Mouse (Mus musculus) stomach, postnatal 0 days (tissue): Measurements from ENCODE around the gene Tmem185b. TPM values are rescaled to one million over a fixed set of nuclear protein-coding genes. Genes with fewer than 3 reads are reported as not detected.

Experiments
- ATAC-seq: fragments of 200-750 bp; cut with Nextera tagmentation; 2 replicates; pipeline ENCODE4 v1.8.0; 2017; ENCODE audit not compliant: low FRiP score, low TSS enrichment
- DNase-seq: peaks from one replicate; pipeline ENCODE4 v3.0.0-alpha.2; 2016; ENCODE audit warnings: low spot score
- H3K27ac ChIP-seq: fragments of 300-500 bp; sonication (generic); replicated peaks from 2 replicates; pipeline ENCODE4 v1.5.1; 2014; ENCODE audit warnings: mild to moderate bottlenecking, control low read depth
- H3K27me3 ChIP-seq: fragments of 300-500 bp; sonication (generic); 2 replicates; pipeline ENCODE4 v1.6.1; 2014; ENCODE audit warnings: low read length; ENCODE audit not compliant: control insufficient read depth, insufficient read depth
- H3K36me3 ChIP-seq: fragments of 300-500 bp; sonication (generic); 2 replicates; pipeline ENCODE4 v1.6.1; 2014; ENCODE audit warnings: low read length, mixed read lengths; ENCODE audit not compliant: control insufficient read depth, insufficient read depth
- H3K4me1 ChIP-seq: fragments of 300-500 bp; sonication (generic); replicated peaks from 2 replicates; pipeline ENCODE4 v1.6.1; 2014; ENCODE audit warnings: antibody characterized with exemption; ENCODE audit not compliant: control insufficient read depth, insufficient read depth
- H3K4me2 ChIP-seq: fragments of 300-500 bp; sonication (generic); replicated peaks from 2 replicates; pipeline ENCODE4 v1.6.1; 2014; ENCODE audit warnings: low read depth, mild to moderate bottlenecking, control low read depth, moderate library complexity
- H3K4me3 ChIP-seq: fragments of 300-500 bp; sonication (generic); 2 replicates; pipeline ENCODE4 v1.5.1; 2014; ENCODE audit warnings: low read depth, low read length, control low read depth
- H3K9ac ChIP-seq: fragments of 300-500 bp; sonication (generic); 2 replicates; pipeline ENCODE4 v1.6.1; 2014; ENCODE audit warnings: mild to moderate bottlenecking, low read length, control low read depth, mixed read lengths
- H3K9me3 ChIP-seq: fragments of 300-500 bp; sonication (generic); 2 replicates; pipeline ENCODE4 v1.6.1; 2016; ENCODE audit warnings: low read length; ENCODE audit not compliant: control insufficient read depth
- CTCF ChIP-seq: IDR thresholded peaks from 2 replicates; pipeline ENCODE4 v1.5.1; 2016; ENCODE audit warnings: antibody characterized with exemption, low read depth, mild to moderate bottlenecking, moderate library complexity
- EP300 ChIP-seq: optimal IDR thresholded peaks from 2 replicates; pipeline ENCODE3; 2016; ENCODE audit warnings: antibody characterized with exemption
- WGBS: fragments of 180-500 bp; shearing (Covaris S2); extraction: QIAGEN DNeasy Blood & Tissue Kit; methylation state at CpG from one replicate; pipeline ENCODE4 v1.1.7; 2014; 5-methylcytosine and 5-hydroxymethylcytosine counted together
- polyA plus RNA-seq: library from polyadenylated mRNA; unstranded; fragments of >200 nt; fragmentation: Nextera tagmentation; extraction: Ambion mirVana; gene quantifications from 2 replicates; pipeline ENCODE4 v1.2.1, GENCODE M21; 2015

The Tmem185b gene
- polyA plus RNA-seq, 1 experiment from 2014 or later, result 12.6 TPM

GRCm38 (mm10) chr1:119549327-119549689 is 23.3 kb downstream of the Tmem185b start:
- Histone ChIP-seq H3K4me1 (no peaks in the 10 kb centered on the region), H3K36me3 (no peaks in the 10 kb centered on the region), H3K27me3 (no peaks in the 10 kb centered on the region), H3K9me3 (no peaks in the 10 kb centered on the region), H3K4me2 (no peak overlapping the region), H3K9ac (no peak overlapping the region), H3K4me3 (no peak overlapping the region), H3K27ac (no peak overlapping the region)
- DNase-seq (peak; percentile 52), ATAC-seq (0 out of 2 replicates have a peak, but pooled peaks have one; percentile 69)
- WGBS, result 73% methylated on average over 7 of the region's 7 CpGs
- TF ChIP-seq CTCF (no peak), EP300 (no peak)

- no peak overlapping the region for H3K4me3 ChIP-seq
- H3K9ac ChIP-seq, result no peak overlapping the region
- no peaks in the 10 kb centered on the region for H3K4me1 ChIP-seq
- H3K27me3 ChIP-seq, result no peaks in the 10 kb centered on the region
- no peak overlapping the region for H3K4me2 ChIP-seq
- H3K9me3 ChIP-seq, result no peaks in the 10 kb centered on the region
- ATAC-seq, result no peak
- TF ChIP-seq CTCF, result no peak
- TF ChIP-seq EP300, result no peak
- 93% methylated on average over 2 of the region's 2 CpGs for WGBS
- no peaks in the 10 kb centered on the region for H3K36me3 ChIP-seq
- DNase-seq, result no peak
- H3K27ac ChIP-seq, result no peak overlapping the region
These were observed 24.1 kb downstream of the Tmem185b start for GRCm38 (mm10) chr1:119550064-119550463.

GRCm38 (mm10) chr1:119551651-119552050 is 25.7 kb downstream of the Tmem185b start:
- Histone ChIP-seq H3K36me3 (no peaks in the 10 kb centered on the region), H3K4me2 (no peak overlapping the region), H3K27me3 (no peaks in the 10 kb centered on the region), H3K4me3 (no peak overlapping the region), H3K9ac (no peak overlapping the region), H3K9me3 (no peaks in the 10 kb centered on the region), H3K27ac (no peak overlapping the region), H3K4me1 (no peaks in the 10 kb centered on the region)
- TF ChIP-seq EP300, result no peak
- TF ChIP-seq CTCF, result no peak
- ATAC-seq (no peak), DNase-seq (no peak)
- 91% methylated on average over 1 of the region's 1 CpGs for WGBS

- TF ChIP-seq CTCF, result no peak
- no peak for TF ChIP-seq EP300
- no peaks in the 10 kb centered on the region for H3K4me1 ChIP-seq
- H3K27ac ChIP-seq, result no peak overlapping the region
- ATAC-seq (no peak), DNase-seq (no peak)
- no peaks in the 10 kb centered on the region for H3K27me3 ChIP-seq
- H3K9me3 ChIP-seq, result no peaks in the 10 kb centered on the region
- WGBS, result 66% methylated on average over 5 of the region's 5 CpGs
- H3K4me2 ChIP-seq, result no peak overlapping the region
- H3K36me3 ChIP-seq, result no peaks in the 10 kb centered on the region
- H3K4me3 ChIP-seq, result no peak overlapping the region
- H3K9ac ChIP-seq, result no peak overlapping the region
These were observed 29.7 kb downstream of the Tmem185b start for GRCm38 (mm10) chr1:119555651-119556050.

- Histone ChIP-seq H3K27ac (peak overlapping the region; percentile 18), H3K4me3 (no peak overlapping the region), H3K9me3 (no peaks in the 10 kb centered on the region), H3K9ac (no peak overlapping the region), H3K4me2 (no peak overlapping the region), H3K4me1 (no peaks in the 10 kb centered on the region), H3K36me3 (no peaks in the 10 kb centered on the region), H3K27me3 (no peaks in the 10 kb centered on the region)
- ATAC-seq (no peak; the same call in 1 of the 2 replicates), DNase-seq (no peak)
- 57% methylated on average over 4 of the region's 4 CpGs for WGBS
- TF ChIP-seq CTCF, result no peak
- no peak for TF ChIP-seq EP300
These were observed 31.9 kb downstream of the Tmem185b start for GRCm38 (mm10) chr1:119557641-119558395.

GRCm38 (mm10) chr1:119565531-119565930 is 39.6 kb downstream of the Tmem185b start:
- TF ChIP-seq CTCF (no peak), EP300 (no peak)
- 77% methylated on average over 4 of the region's 4 CpGs for WGBS
- no peaks in the 10 kb centered on the region for H3K9me3 ChIP-seq
- H3K27ac ChIP-seq, result no peak overlapping the region
- ATAC-seq, result no peak
- H3K36me3 ChIP-seq, result no peaks in the 10 kb centered on the region
- no peaks in the 10 kb centered on the region for H3K27me3 ChIP-seq
- H3K4me3 ChIP-seq, result no peak overlapping the region
- no peak for DNase-seq
- no peaks in the 10 kb centered on the region for H3K4me1 ChIP-seq
- H3K4me2 ChIP-seq, result no peak overlapping the region
- H3K9ac ChIP-seq, result no peak overlapping the region
